Mouse (Mus musculus): Measurements from ENCODE around the gene Twistnb. TPM values are rescaled to one million over a fixed set of nuclear protein-coding genes. Genes with fewer than 3 reads are reported as not detected.

Twistnb gene
- polyA plus RNA-seq, 1 experiment: 11.1 TPM

DNA sequence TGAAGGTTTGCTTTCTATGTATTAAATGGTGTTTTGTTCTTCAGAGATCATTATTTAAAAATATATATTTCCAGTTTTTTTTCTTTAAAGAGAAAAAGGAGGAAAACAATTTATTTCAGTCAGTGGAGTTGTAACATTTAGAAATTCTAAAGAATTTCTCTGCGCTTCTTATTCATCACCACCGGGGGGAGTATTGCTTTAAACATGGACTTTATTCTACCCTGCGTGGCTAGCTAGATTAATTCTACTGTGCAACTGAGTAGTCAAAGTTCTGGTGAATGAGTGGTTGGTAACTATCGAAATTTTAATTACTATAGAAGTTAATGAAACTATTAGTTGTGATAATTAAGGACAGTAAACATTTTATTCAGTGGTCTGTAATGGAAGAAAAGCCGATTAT is 51.5 kb downstream of the Twistnb start:
- no peak for TF ChIP-seq CTCF (IDR thresholded peaks at IDR 0.05; ENCODE audit: control insufficient read depth, insufficient read depth, low read length)
- no peak for TF ChIP-seq POLR2A (IDR thresholded peaks at IDR 0.05; ENCODE audit: borderline replicate concordance, control insufficient read depth, low read depth, low read length)
- WGBS: 24% methylated on average over 5 of the region's 5 CpGs

GRCm38 (mm10) chr12:33482931-33483330 is 53.5 kb downstream of the Twistnb start:
- Histone ChIP-seq H3K4me3 (replicated peaks; ENCODE audit: control insufficient read depth, low read depth, low read length) (no peak overlapping the region), H3K4me1 (ENCODE audit: control insufficient read depth, insufficient read depth, low read length) (no peaks in the 10 kb centered on the region), H3K27ac (ENCODE audit: control insufficient read depth, insufficient read depth, low read depth, low read length, poor library complexity) (no peak overlapping the region)
- TF ChIP-seq POLR2A (IDR thresholded peaks at IDR 0.05; ENCODE audit: borderline replicate concordance, control insufficient read depth, low read depth, low read length): no peak
- TF ChIP-seq CTCF (IDR thresholded peaks at IDR 0.05; ENCODE audit: control insufficient read depth, insufficient read depth, low read length): no peak
- 73% methylated on average over 2 of the region's 2 CpGs for WGBS

More for the DNA sequence above, 51.5 kb downstream of the Twistnb start:
- no peak overlapping the region for H3K4me3 ChIP-seq (replicated peaks; ENCODE audit: control insufficient read depth, low read depth, low read length)
- no peak overlapping the region for H3K27ac ChIP-seq (ENCODE audit: control insufficient read depth, insufficient read depth, low read depth, low read length, poor library complexity)
- H3K4me1 ChIP-seq (ENCODE audit: control insufficient read depth, insufficient read depth, low read length): no peaks in the 10 kb centered on the region

Other genes with a start within 250 kb of the Twistnb start
- not detected in 2 replicates for gene Efcab10, start 34.8 kb upstream of the Twistnb start, polyA plus RNA-seq (2011; ENCODE audit: insufficient read depth, insufficient read length, low replicate concordance, missing spikeins)